8 mouse cellular contexts compared by ENCODE assay signal in the genomic region with DNA sequence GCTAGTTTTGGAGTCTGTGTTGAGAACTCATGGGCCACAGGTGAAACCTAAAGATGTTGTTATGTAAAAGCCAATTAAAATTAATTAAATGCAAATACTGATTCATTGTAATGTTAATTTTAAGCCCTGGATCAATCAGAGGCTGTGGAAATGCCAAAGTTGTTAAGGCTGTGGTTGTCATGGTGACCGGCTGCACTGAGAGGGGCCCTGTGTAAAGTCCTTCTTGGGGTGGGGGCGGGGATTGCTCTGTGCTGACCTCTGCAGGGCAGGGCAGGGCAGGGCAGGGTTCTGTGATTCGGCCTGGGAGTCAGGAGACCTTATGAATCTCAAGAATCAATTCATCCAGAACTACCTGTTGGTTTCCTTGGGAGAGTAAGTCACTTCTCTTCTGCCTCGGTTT. TPM values are rescaled to one million over a fixed set of nuclear protein-coding genes. Genes with fewer than 3 reads are reported as not detected.
DNase-seq lines count a peak whose midpoint lies in the region; ATAC-seq and TF ChIP-seq lines count a peak whose summit lies in the region.

No protein-coding gene starts in this region.

- H3K4me2 ChIP-seq in intestine, embryonic 16.5 days (ENCODE audit: low read depth, low read length): no peak overlapping the region
- no peak overlapping the region for H3K4me2 ChIP-seq in midbrain, embryonic 16.5 days (ENCODE audit: low read length)

- H3K4me1 ChIP-seq in heart, adult 2 months (ENCODE audit: control insufficient read depth, insufficient read depth, low read length): peaks cover 16% of the 10 kb centered on the region
- H3K4me1 ChIP-seq in heart, embryonic 10.5 days: peaks cover 41% of the 10 kb centered on the region
- peaks cover 24% of the 10 kb centered on the region for H3K4me1 ChIP-seq in intestine, embryonic 16.5 days (ENCODE audit: control insufficient read depth, insufficient read depth, low read length)
- H3K4me1 ChIP-seq in midbrain, embryonic 16.5 days (ENCODE audit: control insufficient read depth, insufficient read depth, low read length): peaks cover 6% of the 10 kb centered on the region

- no peak overlapping the region for H3K9ac ChIP-seq in heart, adult 2 months (ENCODE audit: low read depth, low read length)
- no peak overlapping the region for H3K9ac ChIP-seq in intestine, embryonic 16.5 days (ENCODE audit: low read depth, low read length)
- no peak overlapping the region for H3K9ac ChIP-seq in midbrain, embryonic 16.5 days (ENCODE audit: low read depth, low read length)

- no peaks in the 10 kb centered on the region for H3K9me3 ChIP-seq in heart, embryonic 10.5 days
- H3K9me3 ChIP-seq in intestine, embryonic 16.5 days (ENCODE audit: control insufficient read depth, low read length): no peaks in the 10 kb centered on the region
- no peaks in the 10 kb centered on the region for H3K9me3 ChIP-seq in midbrain, embryonic 16.5 days (replicated peaks; ENCODE audit: control insufficient read depth, low read length, poor library complexity, severe bottlenecking)

- no peak for TF ChIP-seq EP300 in heart, adult 2 months (IDR thresholded peaks at IDR 0.05; ENCODE audit: insufficient read depth, low read depth, low read length)

- peak; percentile 43 for TF ChIP-seq CTCF in heart, adult 2 months (IDR thresholded peaks at IDR 0.05)

- intact Hi-C loops in heart, adult 2 months (cut with DNase I): no loop called here

- no peak for DNase-seq in heart, adult 2 months
- DNase-seq in heart, embryonic 10.5 days (ENCODE audit: low spot score): no peak
- peak; percentile 80 for DNase-seq in embryo, embryonic 10 days (ENCODE audit: low spot score)
- no peak for DNase-seq in testis, postnatal 14 days (ENCODE audit: low spot score)

- no peak overlapping the region for H3K27ac ChIP-seq in heart, adult 2 months
- no peak overlapping the region for H3K27ac ChIP-seq in heart, embryonic 10.5 days
- H3K27ac ChIP-seq in intestine, embryonic 16.5 days (ENCODE audit: low read length): peak overlapping the region; percentile 84; the same call in 1 of the 2 replicates
- no peak overlapping the region for H3K27ac ChIP-seq in midbrain, embryonic 16.5 days (ENCODE audit: low read length)

- no peak overlapping the region for H3K4me3 ChIP-seq in heart, adult 2 months
- no peak overlapping the region for H3K4me3 ChIP-seq in heart, embryonic 10.5 days
- no peak overlapping the region for H3K4me3 ChIP-seq in intestine, embryonic 16.5 days (ENCODE audit: low read length)
- H3K4me3 ChIP-seq in midbrain, embryonic 16.5 days (ENCODE audit: low read depth, low read length): no peak overlapping the region

- no peaks in the 10 kb centered on the region for H3K27me3 ChIP-seq in heart, adult 2 months (ENCODE audit: control insufficient read depth, insufficient read depth, low read length)
- H3K27me3 ChIP-seq in heart, embryonic 10.5 days (ENCODE audit: insufficient read depth, poor library complexity, severe bottlenecking): no peaks in the 10 kb centered on the region
- H3K27me3 ChIP-seq in intestine, embryonic 16.5 days (replicated peaks; ENCODE audit: control insufficient read depth, insufficient read depth, low read length): no peaks in the 10 kb centered on the region
- H3K27me3 ChIP-seq in midbrain, embryonic 16.5 days (ENCODE audit: control insufficient read depth, insufficient read depth, low read depth, low read length): no peaks in the 10 kb centered on the region

- no peak for TF ChIP-seq POLR2A in heart, adult 2 months (IDR thresholded peaks at IDR 0.05; ENCODE audit: insufficient read depth, low read depth, low read length)

- H3K36me3 ChIP-seq in heart, adult 2 months (ENCODE audit: control insufficient read depth, insufficient read depth, low read length): no peaks in the 10 kb centered on the region
- H3K36me3 ChIP-seq in heart, embryonic 10.5 days: no peaks in the 10 kb centered on the region
- H3K36me3 ChIP-seq in intestine, embryonic 16.5 days (ENCODE audit: control insufficient read depth, insufficient read depth, low read length): no peaks in the 10 kb centered on the region
- H3K36me3 ChIP-seq in midbrain, embryonic 16.5 days (ENCODE audit: control insufficient read depth, insufficient read depth, low read length): no peaks in the 10 kb centered on the region

- H3K79me2 ChIP-seq in heart, adult 2 months (replicated peaks; ENCODE audit: control insufficient read depth, insufficient read depth, low read length): peaks cover 2% of the 10 kb centered on the region

- ATAC-seq in intestine, embryonic 16.5 days: peak; percentile 67
- peak; percentile 43; the same call in 1 of the 2 replicates for ATAC-seq in midbrain, embryonic 16.5 days
- ATAC-seq in erythroid progenitor cell, adult 5-6 weeks (replicated peaks; ENCODE audit: low FRiP score, poor library complexity, severe bottlenecking): no peak
- no peak for ATAC-seq in erythroblast, adult 5-6 weeks (replicated peaks; ENCODE audit: low FRiP score, poor library complexity, severe bottlenecking)

- WGBS in heart, adult 2 months: 70% methylated on average over 4 of the region's 4 CpGs
- 36% methylated on average over 4 of the region's 4 CpGs for WGBS in heart, embryonic 10.5 days
- 27% methylated on average over 4 of the region's 4 CpGs for WGBS in intestine, embryonic 16.5 days
- WGBS in midbrain, embryonic 16.5 days: 10% methylated on average over 3 of the region's 4 CpGs

RNA-seq across cellular contexts. Expression of a gene that starts 18.8 kb away (rescaled TPM):
- 10 to 100 TPM; 16.3 to 21.5 TPM for total RNA-seq in heart, adult 2 months (2021)
- polyA plus RNA-seq in heart, adult 2 months (2012; rRNA removed): 37.9 and 41.9 TPM in 2 replicates
- polyA plus RNA-seq in heart, embryonic 10.5 days (2016; fragmentation: Nextera tagmentation; extraction: Ambion mirVana): 18.4 and 25.4 TPM in 2 replicates
- polyA plus RNA-seq in intestine, embryonic 16.5 days (2015; fragmentation: Nextera tagmentation; extraction: Ambion mirVana): 48.7 and 50.3 TPM in 2 replicates
- polyA plus RNA-seq in midbrain, embryonic 16.5 days (2015; fragmentation: Nextera tagmentation; extraction: Ambion mirVana): 97.2 and 107 TPM in 2 replicates
- 18.7 and 27.2 TPM in 2 replicates for total RNA-seq in erythroid progenitor cell, adult 5-6 weeks (2015; ENCODE audit: low replicate concordance)
- total RNA-seq in erythroid progenitor cell, adult 5-6 weeks (2017; ENCODE audit: low replicate concordance): 3.6 and 5.9 TPM in 2 replicates
- total RNA-seq in erythroblast, adult 5-6 weeks (2015; ENCODE audit: low replicate concordance): 23.8 and 30.3 TPM in 2 replicates
- total RNA-seq in erythroblast, adult 5-6 weeks (2017; ENCODE audit: low replicate concordance): 4.3 and 7.4 TPM in 2 replicates

Comparison
In these comparisons a context has a peak if more than half of its experiments do, and no peak if none do; other contexts are left out.
1. ATAC-seq: peak in intestine, embryonic 16.5 days (single experiment) and midbrain, embryonic 16.5 days (single experiment); none in erythroid progenitor cell, adult 5-6 weeks (single experiment) and erythroblast, adult 5-6 weeks (single experiment).